Mouse (Mus musculus) kidney, adult 2 months (tissue): ENCODE measurements around the gene Gatb.

Experiments
- CTCF ChIP-seq: fragments of 200-500 bp; conservative IDR thresholded peaks from 2 replicates; pipeline ENCODE4 v1.5.1; 2011; ENCODE audit warnings: low read depth, mild to moderate bottlenecking, control low read depth, low read length, moderate library complexity, mixed read lengths; ENCODE audit not compliant: insufficient read depth, insufficient read length
- POLR2A ChIP-seq: fragments of 200-500 bp; IDR thresholded peaks from one replicate; pipeline ENCODE4 v1.6.1; 2011; ENCODE audit warnings: low read depth, low read length, control low read depth

GRCm38 (mm10) chr3:85619345-85619744 lies 45.4 kb downstream of the Gatb start:
- TF ChIP-seq CTCF (no peak), POLR2A (no peak)
